Mouse (Mus musculus): ENCODE data around the gene Mtmr3. TPM values are rescaled to one million over a fixed set of nuclear protein-coding genes. Genes with fewer than 3 reads are reported as not detected.

The Mtmr3 gene
- 47.1 TPM for polyA plus RNA-seq (2017; shearing (Covaris generic))

GRCm38 (mm10) chr11:4594608-4595500 is at the start of gene Mtmr3:
Gene Mtmr3, minus strand, starts transcription at chr11:4594863.

GRCm38 (mm10) chr11:4637534-4638234 is 43.0 kb upstream of the Mtmr3 start, which contains the start of gene Ascc2:
Gene Ascc2, plus strand, starts transcription at chr11:4637747.

GRCm38 (mm10) chr11:4620017-4620485 is 25.4 kb upstream of the Mtmr3 start, which contains the start of gene Gm11032:
Gene Gm11032, plus strand, starts transcription at chr11:4620067.

GRCm38 (mm10) chr11:4440978-4441377 is 153.7 kb downstream of the Mtmr3 start, which contains the start of gene Hormad2:
Gene Hormad2, minus strand, starts transcription at chr11:4441105.

Other genes with a start within 250 kb of the Mtmr3 start
- 1.5 TPM for gene Hormad2, start 153.8 kb downstream of the Mtmr3 start, polyA plus RNA-seq (2017; shearing (Covaris generic))
- gene Gm11032, start 25.2 kb upstream of the Mtmr3 start, polyA plus RNA-seq (2017; shearing (Covaris generic)), result not detected
- 49.5 TPM for gene Ascc2, start 42.9 kb upstream of the Mtmr3 start, polyA plus RNA-seq (2017; shearing (Covaris generic))
- 469 TPM for gene Uqcr10, start 109.5 kb upstream of the Mtmr3 start, polyA plus RNA-seq (2017; shearing (Covaris generic))
- gene Zmat5, start 109.8 kb upstream of the Mtmr3 start, polyA plus RNA-seq (2017; shearing (Covaris generic)), result 114 TPM
- gene Cabp7, start 151.9 kb upstream of the Mtmr3 start, polyA plus RNA-seq (2017; shearing (Covaris generic)), result not detected

Measured in CD4-positive, CD25-positive, alpha-beta regulatory T cell, adult 9 weeks (primary cell).